Mouse (Mus musculus): ENCODE results near the gene Gm266. TPM values are rescaled to one million over a fixed set of nuclear protein-coding genes. Genes with fewer than 3 reads are reported as not detected.

The Gm266 gene
- polyA plus RNA-seq, 1 experiment = 1.7 TPM

GRCm38 (mm10) chr12:111455311-111455846 is 30.2 kb downstream of the Gm266 start:
- Histone ChIP-seq H3K4me1 (ENCODE audit: control insufficient read depth, insufficient read depth, low read length) (no peaks in the 10 kb centered on the region), H3K27me3 (ENCODE audit: control insufficient read depth, insufficient read depth, low read length) (no peaks in the 10 kb centered on the region), H3K27ac (ENCODE audit: control insufficient read depth, insufficient read depth, low read depth, low read length) (no peak overlapping the region), H3K36me3 (ENCODE audit: control insufficient read depth, insufficient read depth, low read length) (no peaks in the 10 kb centered on the region), H3K4me3 (ENCODE audit: control insufficient read depth, low read depth, low read length) (no peak overlapping the region)
- TF ChIP-seq CTCF (IDR thresholded peaks at IDR 0.05; ENCODE audit: control insufficient read depth, insufficient read depth, insufficient replicate concordance, low read depth, low read length) (no peak), POLR2A (IDR thresholded peaks at IDR 0.05; ENCODE audit: control insufficient read depth, low read depth, low read length) (no peak)

- no peaks in the 10 kb centered on the region for H3K4me1 ChIP-seq (ENCODE audit: control insufficient read depth, insufficient read depth, low read length)
- H3K27ac ChIP-seq (ENCODE audit: control insufficient read depth, insufficient read depth, low read depth, low read length) = no peak overlapping the region
- no peaks in the 10 kb centered on the region for H3K36me3 ChIP-seq (ENCODE audit: control insufficient read depth, insufficient read depth, low read length)
- TF ChIP-seq POLR2A (IDR thresholded peaks at IDR 0.05; ENCODE audit: control insufficient read depth, low read depth, low read length) (no peak), CTCF (IDR thresholded peaks at IDR 0.05; ENCODE audit: control insufficient read depth, insufficient read depth, insufficient replicate concordance, low read depth, low read length) (no peak)
- H3K27me3 ChIP-seq (ENCODE audit: control insufficient read depth, insufficient read depth, low read length) = no peaks in the 10 kb centered on the region
- H3K4me3 ChIP-seq (ENCODE audit: control insufficient read depth, low read depth, low read length) = no peak overlapping the region
Measured at GRCm38 (mm10) chr12:111454543-111455280, 30.9 kb downstream of the Gm266 start.

GRCm38 (mm10) chr12:111454021-111454420 is 31.6 kb downstream of the Gm266 start:
- Histone ChIP-seq H3K27ac (ENCODE audit: control insufficient read depth, insufficient read depth, low read depth, low read length) (no peak overlapping the region), H3K4me1 (ENCODE audit: control insufficient read depth, insufficient read depth, low read length) (no peaks in the 10 kb centered on the region), H3K4me3 (ENCODE audit: control insufficient read depth, low read depth, low read length) (no peak overlapping the region), H3K27me3 (ENCODE audit: control insufficient read depth, insufficient read depth, low read length) (no peaks in the 10 kb centered on the region), H3K36me3 (ENCODE audit: control insufficient read depth, insufficient read depth, low read length) (no peaks in the 10 kb centered on the region)
- no peak for TF ChIP-seq POLR2A (IDR thresholded peaks at IDR 0.05; ENCODE audit: control insufficient read depth, low read depth, low read length)
- TF ChIP-seq CTCF (IDR thresholded peaks at IDR 0.05; ENCODE audit: control insufficient read depth, insufficient read depth, insufficient replicate concordance, low read depth, low read length) = no peak

- H3K27ac ChIP-seq (ENCODE audit: control insufficient read depth, insufficient read depth, low read depth, low read length) = no peak overlapping the region
- no peaks in the 10 kb centered on the region for H3K36me3 ChIP-seq (ENCODE audit: control insufficient read depth, insufficient read depth, low read length)
- no peak for TF ChIP-seq POLR2A (IDR thresholded peaks at IDR 0.05; ENCODE audit: control insufficient read depth, low read depth, low read length)
- TF ChIP-seq CTCF (IDR thresholded peaks at IDR 0.05; ENCODE audit: control insufficient read depth, insufficient read depth, insufficient replicate concordance, low read depth, low read length) = no peak
- H3K27me3 ChIP-seq (ENCODE audit: control insufficient read depth, insufficient read depth, low read length) = no peaks in the 10 kb centered on the region
- H3K4me1 ChIP-seq (ENCODE audit: control insufficient read depth, insufficient read depth, low read length) = no peaks in the 10 kb centered on the region
- H3K4me3 ChIP-seq (ENCODE audit: control insufficient read depth, low read depth, low read length) = no peak overlapping the region
Measured at GRCm38 (mm10) chr12:111451561-111451960, 34.1 kb downstream of the Gm266 start.

GRCm38 (mm10) chr12:111450359-111450758 is 35.3 kb downstream of the Gm266 start:
- H3K36me3 ChIP-seq (ENCODE audit: control insufficient read depth, insufficient read depth, low read length) = no peaks in the 10 kb centered on the region
- H3K27ac ChIP-seq (ENCODE audit: control insufficient read depth, insufficient read depth, low read depth, low read length) = no peak overlapping the region
- H3K4me3 ChIP-seq (ENCODE audit: control insufficient read depth, low read depth, low read length) = no peak overlapping the region
- H3K27me3 ChIP-seq (ENCODE audit: control insufficient read depth, insufficient read depth, low read length) = no peaks in the 10 kb centered on the region
- no peaks in the 10 kb centered on the region for H3K4me1 ChIP-seq (ENCODE audit: control insufficient read depth, insufficient read depth, low read length)
- TF ChIP-seq POLR2A (IDR thresholded peaks at IDR 0.05; ENCODE audit: control insufficient read depth, low read depth, low read length) (no peak), CTCF (IDR thresholded peaks at IDR 0.05; ENCODE audit: control insufficient read depth, insufficient read depth, insufficient replicate concordance, low read depth, low read length) (no peak)

- Histone ChIP-seq H3K27me3 (ENCODE audit: control insufficient read depth, insufficient read depth, low read length) (no peaks in the 10 kb centered on the region), H3K27ac (ENCODE audit: control insufficient read depth, insufficient read depth, low read depth, low read length) (no peak overlapping the region), H3K4me1 (ENCODE audit: control insufficient read depth, insufficient read depth, low read length) (no peaks in the 10 kb centered on the region)
Measured at GRCm38 (mm10) chr12:111448931-111449705, 36.5 kb downstream of the Gm266 start.

More at GRCm38 (mm10) chr12:111448931-111449705, 36.5 kb downstream of the Gm266 start:
- H3K4me3 ChIP-seq (ENCODE audit: control insufficient read depth, low read depth, low read length) = no peak overlapping the region
- TF ChIP-seq CTCF (IDR thresholded peaks at IDR 0.05; ENCODE audit: control insufficient read depth, insufficient read depth, insufficient replicate concordance, low read depth, low read length) = no peak
- TF ChIP-seq POLR2A (IDR thresholded peaks at IDR 0.05; ENCODE audit: control insufficient read depth, low read depth, low read length) = no peak
- H3K36me3 ChIP-seq (ENCODE audit: control insufficient read depth, insufficient read depth, low read length) = no peaks in the 10 kb centered on the region

All from testis, adult 2 months (tissue).